Mouse (Mus musculus): ENCODE measurements around the gene Sema5a.

The Sema5a gene

DNA sequence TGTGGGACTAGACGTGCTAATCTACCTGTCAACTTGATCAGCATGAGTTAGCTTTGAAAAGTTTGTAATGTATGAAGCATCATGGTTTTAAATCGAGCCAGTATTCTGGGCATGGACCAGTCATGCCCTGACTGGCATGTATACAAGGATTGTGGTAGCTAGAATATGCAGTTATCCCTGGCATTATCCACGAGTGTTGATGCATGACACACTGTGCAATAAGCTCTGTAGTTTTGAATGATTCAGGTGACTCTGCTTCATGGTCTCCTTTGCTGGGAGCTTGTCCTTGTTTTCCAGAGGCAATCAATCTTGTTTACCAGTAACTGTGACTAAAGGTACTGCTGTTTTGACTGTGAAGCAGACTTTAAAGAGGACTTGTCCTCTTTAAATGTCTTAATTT is 293.5 kb downstream of the Sema5a start:
- in situ Hi-C loops (cut with MboI, MseI): no loop called here

DNA sequence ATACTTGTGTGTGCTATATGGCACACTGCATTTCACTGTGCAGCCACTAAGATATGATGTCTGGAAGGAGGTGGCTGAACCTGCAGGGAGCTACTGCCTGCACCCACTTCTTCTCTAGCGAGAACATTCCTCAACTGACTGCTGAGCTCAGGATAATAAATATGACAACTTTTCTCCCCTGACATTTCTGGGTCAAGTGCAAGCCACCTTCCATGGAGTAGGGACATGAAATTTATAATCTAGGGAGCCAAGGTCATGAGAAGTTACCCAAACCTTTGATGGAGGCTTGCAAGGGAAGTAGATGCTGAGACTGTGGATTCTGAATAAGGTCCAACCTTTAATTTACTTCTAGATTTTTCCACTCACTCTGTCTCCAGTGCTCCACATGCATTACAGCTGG is 298.1 kb downstream of the Sema5a start:
- in situ Hi-C loops (cut with MboI, MseI): no loop called here

DNA sequence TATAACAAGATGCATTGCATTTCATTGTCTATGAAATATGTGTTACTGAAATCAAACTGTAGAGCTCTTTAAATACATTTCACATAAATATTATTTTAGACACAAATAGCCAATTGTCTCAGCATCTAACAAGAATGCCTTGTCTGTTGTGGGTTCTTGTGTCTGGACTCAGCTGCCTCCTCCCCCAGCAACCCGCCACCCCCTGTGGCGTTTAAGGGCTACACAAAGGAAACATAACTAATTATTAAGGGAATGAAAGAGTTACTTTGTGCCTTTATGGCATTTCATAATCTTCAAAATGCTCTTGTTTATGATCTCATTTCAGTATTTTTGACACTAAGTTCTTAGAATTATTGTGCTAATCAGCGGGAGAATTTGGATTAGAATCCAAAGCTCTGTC is 298.6 kb downstream of the Sema5a start:
- in situ Hi-C loops (cut with MboI, MseI): no loop called here

GRCm38 (mm10) chr15:32545455-32545854 is 300.8 kb downstream of the Sema5a start:
- in situ Hi-C loops (cut with MboI, MseI): no loop called here

GRCm38 (mm10) chr15:32546746-32547145 is 302.1 kb downstream of the Sema5a start:
- in situ Hi-C loops (cut with MboI, MseI): no loop called here

DNA sequence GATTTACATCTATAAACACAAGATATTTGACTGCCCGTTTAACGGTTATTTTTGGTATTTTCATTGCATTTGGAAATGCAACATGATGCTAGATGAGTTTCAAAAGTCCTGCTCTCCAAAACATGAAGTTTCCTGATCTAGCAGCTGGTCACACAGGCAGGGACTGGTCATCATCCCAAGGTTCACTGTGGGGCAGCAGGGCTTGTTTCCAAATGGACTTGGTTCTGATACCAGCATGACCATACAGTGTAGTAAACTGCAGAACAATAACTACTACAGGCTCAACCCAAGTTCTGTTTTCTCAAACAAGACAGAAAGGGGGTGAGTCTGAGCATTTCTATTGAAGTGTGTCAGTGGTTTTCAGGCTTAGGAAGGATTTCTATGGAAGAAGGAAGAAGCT is 314.3 kb downstream of the Sema5a start:
- in situ Hi-C loops (cut with MboI, MseI): no loop called here

DNA sequence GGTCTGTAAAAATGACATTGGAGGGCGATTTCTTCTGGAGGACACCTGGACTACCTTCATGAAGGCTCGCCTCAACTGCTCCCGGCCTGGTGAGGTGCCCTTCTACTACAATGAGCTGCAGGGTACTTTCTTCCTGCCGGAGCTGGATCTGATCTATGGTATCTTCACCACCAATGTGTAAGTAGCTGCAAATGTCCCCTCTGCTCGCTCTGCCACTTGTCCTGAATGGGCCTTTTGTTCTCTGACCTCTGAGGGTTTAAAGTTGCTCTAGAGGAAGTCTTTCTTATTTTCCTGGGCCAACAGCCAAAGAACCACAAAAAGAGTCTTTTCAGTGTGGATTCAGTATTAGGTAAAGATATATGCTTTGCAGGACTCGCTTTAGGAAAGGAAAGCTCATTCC is 318.0 kb downstream of the Sema5a start:
- in situ Hi-C loops (cut with MboI, MseI): no loop called here

DNA sequence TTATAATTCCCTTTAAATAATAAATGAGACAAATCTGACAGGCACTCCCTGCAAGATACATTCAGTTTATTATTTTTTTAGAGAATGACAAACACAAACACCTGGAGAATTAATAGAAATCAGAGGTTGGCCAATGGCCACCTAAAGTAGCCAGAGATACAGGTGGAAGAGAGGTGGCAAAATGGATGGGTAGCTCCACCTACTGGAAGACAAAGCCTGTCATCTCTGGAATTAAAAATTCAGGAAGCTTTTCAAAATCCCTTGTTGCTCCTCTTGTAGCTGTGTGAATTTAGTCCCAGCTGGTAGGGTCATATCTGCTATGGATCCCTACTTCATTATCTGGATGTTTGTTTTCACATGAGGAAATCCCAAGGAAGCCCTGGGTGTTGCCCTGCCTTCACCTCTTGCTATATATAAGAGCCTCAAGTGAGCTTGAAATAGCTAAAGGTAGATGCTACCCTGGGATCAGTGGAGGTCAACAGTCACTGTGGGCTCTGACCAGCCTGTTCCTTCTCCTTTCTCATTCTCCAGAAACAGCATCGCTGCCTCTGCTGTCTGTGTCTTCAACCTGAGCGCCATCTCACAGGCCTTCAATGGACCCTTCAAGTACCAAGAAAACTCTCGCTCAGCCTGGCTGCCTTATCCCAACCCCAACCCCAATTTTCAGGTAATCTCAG is 323.7 kb downstream of the Sema5a start:
- in situ Hi-C loops (cut with MboI, MseI): no loop called here

DNA sequence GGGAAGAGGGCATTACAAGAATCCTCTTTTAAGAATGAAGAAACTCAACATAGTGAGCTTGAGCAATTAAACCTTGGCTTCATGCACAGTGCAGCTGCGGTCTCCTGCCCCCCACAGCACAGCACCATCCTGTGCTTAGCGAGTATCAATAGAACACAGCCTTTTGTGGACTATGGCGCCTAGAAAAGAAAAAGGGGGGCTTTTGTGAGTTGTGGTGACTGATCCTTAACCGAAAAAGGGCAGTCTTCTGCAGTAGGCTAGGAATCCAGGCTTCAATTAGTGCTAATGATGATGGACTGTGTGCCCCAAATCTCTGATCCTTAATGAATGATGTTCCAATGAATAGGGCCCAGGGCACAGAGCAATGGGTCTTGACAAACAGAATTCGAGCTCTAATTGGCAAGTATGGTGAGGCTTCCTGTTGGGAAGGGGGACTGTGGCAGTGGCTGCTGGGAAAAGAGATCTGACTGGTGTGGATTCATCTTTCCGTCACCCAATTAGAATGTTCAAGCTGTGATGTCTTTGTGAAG is 324.3 kb downstream of the Sema5a start:
- in situ Hi-C loops (cut with MboI, MseI): no loop called here

GRCm38 (mm10) chr15:32574327-32574726 is 329.7 kb downstream of the Sema5a start:
- in situ Hi-C loops (cut with MboI, MseI): no loop called here

- in situ Hi-C loops (cut with MboI, MseI): no loop called here
These were observed 330.6 kb downstream of the Sema5a start for GRCm38 (mm10) chr15:32575212-32575611.

- in situ Hi-C loops (cut with MboI, MseI): no loop called here
These were observed 334.7 kb downstream of the Sema5a start for GRCm38 (mm10) chr15:32579351-32579750.

DNA sequence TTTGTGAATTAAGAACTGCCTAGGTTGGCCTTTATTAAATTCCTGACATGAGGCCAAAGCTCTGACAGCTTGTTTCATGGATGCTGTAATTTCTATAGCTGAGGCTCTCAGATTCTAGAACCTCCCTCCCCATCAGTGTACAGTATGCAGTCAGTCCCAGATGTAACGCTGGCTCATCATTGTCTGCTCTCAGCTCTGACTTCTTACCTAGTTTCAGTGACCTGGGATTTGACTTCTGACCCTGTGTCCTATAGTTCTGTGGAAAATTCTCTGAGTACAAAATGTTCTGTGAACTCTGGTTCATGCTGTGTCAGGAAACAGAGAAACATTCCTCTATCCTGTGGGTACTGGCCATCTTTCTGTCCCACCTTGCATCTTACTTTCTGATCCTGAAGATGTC is 346.0 kb downstream of the Sema5a start:
- in situ Hi-C loops (cut with MboI, MseI): no loop called here

- in situ Hi-C loops (cut with MboI, MseI): no loop called here
These were observed 349.1 kb downstream of the Sema5a start for GRCm38 (mm10) chr15:32593746-32594145.

DNA sequence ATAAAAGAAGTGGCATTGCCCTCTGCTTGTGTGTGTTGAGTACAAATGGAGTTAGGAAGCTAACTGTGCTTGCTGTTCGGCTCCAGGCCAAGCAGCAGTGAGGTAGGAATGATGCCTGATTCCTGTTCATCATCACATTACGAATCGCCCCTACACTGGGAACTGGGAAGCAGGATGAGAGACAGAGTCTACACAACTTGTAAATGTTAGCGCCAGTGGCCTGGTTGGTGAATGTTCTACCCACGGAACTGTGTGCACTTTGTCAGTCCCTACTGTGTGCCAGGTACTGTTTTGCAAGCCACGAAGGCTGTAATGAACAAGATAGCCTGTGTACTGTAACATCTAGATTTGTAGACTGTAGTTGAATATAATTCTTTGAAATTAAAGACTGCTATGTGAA is 352.0 kb downstream of the Sema5a start:
- in situ Hi-C loops (cut with MboI, MseI): no loop called here

DNA sequence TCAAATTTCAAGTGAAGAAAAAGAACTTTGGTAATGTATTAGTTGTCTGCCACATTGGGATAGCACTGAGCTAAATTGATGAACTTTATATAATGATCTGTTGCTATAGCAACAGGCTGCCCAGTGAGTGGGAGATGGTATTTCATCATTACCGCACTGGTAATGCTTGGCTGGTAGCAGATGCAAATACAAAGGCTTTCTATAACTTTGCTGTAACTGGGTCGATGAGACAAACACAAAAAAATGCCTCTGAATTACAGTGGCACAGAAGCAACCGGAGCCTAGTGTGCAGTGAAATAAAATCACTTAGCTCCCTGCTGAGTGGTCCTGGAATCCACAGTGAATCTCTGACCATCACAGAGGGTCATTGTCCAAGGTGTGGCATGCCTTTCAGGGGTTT is 352.6 kb downstream of the Sema5a start:
- in situ Hi-C loops (cut with MboI, MseI): no loop called here

DNA sequence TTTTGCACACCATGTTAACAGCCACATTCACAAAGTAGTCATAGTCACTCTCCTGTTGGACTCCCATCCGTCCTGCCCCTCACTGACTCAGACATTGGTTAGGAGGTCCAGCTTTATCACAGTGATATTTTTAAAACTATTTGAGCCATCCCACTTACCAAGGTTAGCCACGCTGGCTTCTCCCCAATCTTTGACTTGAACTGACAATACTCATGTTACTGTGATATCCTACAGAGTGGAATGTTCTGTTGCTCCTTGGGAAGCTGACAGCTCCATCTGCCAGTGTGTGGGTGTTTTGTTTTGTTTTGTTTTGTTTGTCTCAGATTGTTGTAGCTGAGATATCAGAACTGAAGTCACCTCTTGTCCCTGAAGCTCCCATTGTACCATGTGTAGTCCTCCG is 362.6 kb downstream of the Sema5a start:
- in situ Hi-C loops (cut with MboI, MseI): no loop called here

GRCm38 (mm10) chr15:32610776-32611175 is 366.2 kb downstream of the Sema5a start:
- in situ Hi-C loops (cut with MboI, MseI): no loop called here

DNA sequence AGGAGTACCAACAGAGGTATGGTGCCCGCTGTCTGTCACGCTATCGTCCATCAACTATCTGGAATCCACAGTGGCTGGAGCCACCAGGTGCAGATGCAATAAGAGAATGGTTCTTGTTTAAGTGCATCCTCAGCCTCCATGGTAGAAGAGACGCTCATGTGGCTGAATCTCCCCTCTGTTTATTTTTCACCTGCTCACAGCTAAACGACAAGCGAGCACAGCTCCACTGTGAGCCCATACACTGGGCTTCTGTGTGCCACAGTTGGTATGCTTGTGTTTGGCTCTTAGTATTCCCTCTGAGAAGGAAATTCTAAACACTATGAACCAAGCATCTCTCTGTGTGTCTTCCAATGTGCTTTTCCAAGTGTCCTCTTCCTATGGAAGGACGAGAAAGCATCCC is 366.6 kb downstream of the Sema5a start:
- in situ Hi-C loops (cut with MboI, MseI): no loop called here

- in situ Hi-C loops (cut with MboI, MseI): no loop called here
These were observed 369.1 kb downstream of the Sema5a start for GRCm38 (mm10) chr15:32613718-32614117.

DNA sequence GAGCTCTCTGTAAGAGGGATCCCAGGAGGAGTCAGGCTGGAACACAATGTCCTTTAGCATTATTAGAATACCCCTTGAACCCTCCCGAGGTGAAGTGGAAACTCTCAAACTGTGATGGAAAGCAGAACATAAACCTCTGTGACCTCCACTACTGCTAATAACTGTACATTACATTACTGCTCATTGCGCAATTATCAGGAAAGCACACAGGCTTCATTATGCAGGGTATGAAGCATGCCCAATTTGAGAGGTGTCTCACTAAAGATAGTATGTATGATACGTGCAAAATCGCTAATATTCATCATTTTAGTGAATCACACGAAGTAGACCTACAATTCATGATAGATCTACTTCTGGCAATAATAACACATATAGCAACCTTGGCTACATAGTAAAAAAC is 371.2 kb downstream of the Sema5a start:
- in situ Hi-C loops (cut with MboI, MseI): no loop called here

DNA sequence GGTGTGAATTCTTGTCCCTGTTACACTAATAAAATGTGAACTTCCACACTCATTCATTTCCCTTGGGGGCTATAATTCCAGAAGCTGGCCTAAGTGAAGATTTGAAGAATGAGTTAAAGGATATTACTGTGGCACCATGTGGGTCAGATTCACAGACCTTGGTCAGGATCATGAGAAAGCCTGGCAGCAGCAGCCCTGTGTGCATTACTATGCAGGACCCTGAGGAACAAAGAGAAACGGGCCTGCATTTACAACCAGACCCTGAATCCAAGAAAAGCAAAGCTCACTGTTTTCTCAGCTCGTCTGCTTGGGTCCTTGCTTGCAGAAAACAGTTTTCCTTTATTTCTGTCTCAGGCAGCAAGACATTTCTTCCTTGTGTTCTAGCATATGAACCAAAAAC is 374.6 kb downstream of the Sema5a start:
- in situ Hi-C loops (cut with MboI, MseI): no loop called here

GRCm38 (mm10) chr15:32623037-32623739 is 378.6 kb downstream of the Sema5a start:
- in situ Hi-C loops (cut with MboI, MseI): no loop called here

Data from T-helper 17 cell (primary cell).